Mouse (Mus musculus) forebrain, postnatal 0 days (tissue): ENCODE measurements around the gene Haus3. TPM values are rescaled to one million over a fixed set of nuclear protein-coding genes. Genes with fewer than 3 reads are reported as not detected.

Experiments used
- ATAC-seq: fragments of 200-750 bp; cut with Nextera tagmentation; 2 replicates; pipeline ENCODE4 v1.8.0; 2017; ENCODE audit warnings: mild to moderate bottlenecking, moderate library complexity
- DNase-seq: peaks from one replicate; pipeline ENCODE4 v3.0.0-alpha.2; 2015
- H3K27ac ChIP-seq: fragments of 300-500 bp; sonication (generic); 2 replicates; pipeline ENCODE4 v1.5.1; 2014; ENCODE audit warnings: low read depth, mild to moderate bottlenecking, antibody characterized with exemption, low read length, moderate library complexity, mixed read lengths
- H3K27me3 ChIP-seq: fragments of 300-500 bp; sonication (generic); 2 replicates; pipeline ENCODE4 v1.6.1; 2014; ENCODE audit warnings: mild to moderate bottlenecking, low read length, mixed read lengths; ENCODE audit not compliant: insufficient read depth
- H3K36me3 ChIP-seq: fragments of 300-500 bp; sonication (generic); 2 replicates; pipeline ENCODE4 v1.6.1; 2014; ENCODE audit warnings: mild to moderate bottlenecking, moderate library complexity; ENCODE audit not compliant: insufficient read depth
- H3K4me1 ChIP-seq: fragments of 300-500 bp; sonication (generic); 2 replicates; pipeline ENCODE4 v1.6.1; 2014; ENCODE audit warnings: antibody characterized with exemption; ENCODE audit not compliant: insufficient read depth
- H3K4me2 ChIP-seq: fragments of 300-500 bp; sonication (generic); 2 replicates; pipeline ENCODE4 v1.6.1; 2014; ENCODE audit warnings: low read depth, mild to moderate bottlenecking, moderate library complexity
- H3K4me3 ChIP-seq: fragments of 300-500 bp; sonication (generic); 2 replicates; pipeline ENCODE4 v1.5.1; 2014; ENCODE audit warnings: low read depth, low read length, mixed read lengths
- H3K9ac ChIP-seq: fragments of 300-500 bp; sonication (generic); 2 replicates; pipeline ENCODE4 v1.6.1; 2014; ENCODE audit warnings: mild to moderate bottlenecking
- H3K9me3 ChIP-seq: fragments of 300-500 bp; sonication (generic); 2 replicates; pipeline ENCODE4 v1.6.1; 2016; ENCODE audit warnings: low read length
- CTCF ChIP-seq: sonication (generic); IDR thresholded peaks from 2 replicates; pipeline ENCODE4 v1.5.1; 2016; ENCODE audit warnings: antibody characterized with exemption, control low read depth, low read depth
- WGBS: fragments of 180-500 bp; shearing (Covaris S2); extraction: QIAGEN DNeasy Blood & Tissue Kit; methylation state at CpG from one replicate; pipeline ENCODE4 v1.1.7; 2014; 5-methylcytosine and 5-hydroxymethylcytosine counted together
- polyA plus RNA-seq: library from polyadenylated mRNA; unstranded; fragments of >200 nt; fragmentation: Nextera tagmentation; extraction: Ambion mirVana; gene quantifications from 2 replicates; pipeline ENCODE4 v1.2.1, GENCODE M21; 2015
- total RNA-seq: library from RNA; depleted of rRNA; stranded (reverse); fragments of >200 nt; gene quantifications from 2 replicates; pipeline ENCODE4 v1.2.3, GENCODE M21; 2014; rRNA removed

Haus3 gene
- total RNA-seq (6.0 and 11.4 TPM in 2 replicates), polyA plus RNA-seq (7.9 and 9.1 TPM in 2 replicates)

DNA sequence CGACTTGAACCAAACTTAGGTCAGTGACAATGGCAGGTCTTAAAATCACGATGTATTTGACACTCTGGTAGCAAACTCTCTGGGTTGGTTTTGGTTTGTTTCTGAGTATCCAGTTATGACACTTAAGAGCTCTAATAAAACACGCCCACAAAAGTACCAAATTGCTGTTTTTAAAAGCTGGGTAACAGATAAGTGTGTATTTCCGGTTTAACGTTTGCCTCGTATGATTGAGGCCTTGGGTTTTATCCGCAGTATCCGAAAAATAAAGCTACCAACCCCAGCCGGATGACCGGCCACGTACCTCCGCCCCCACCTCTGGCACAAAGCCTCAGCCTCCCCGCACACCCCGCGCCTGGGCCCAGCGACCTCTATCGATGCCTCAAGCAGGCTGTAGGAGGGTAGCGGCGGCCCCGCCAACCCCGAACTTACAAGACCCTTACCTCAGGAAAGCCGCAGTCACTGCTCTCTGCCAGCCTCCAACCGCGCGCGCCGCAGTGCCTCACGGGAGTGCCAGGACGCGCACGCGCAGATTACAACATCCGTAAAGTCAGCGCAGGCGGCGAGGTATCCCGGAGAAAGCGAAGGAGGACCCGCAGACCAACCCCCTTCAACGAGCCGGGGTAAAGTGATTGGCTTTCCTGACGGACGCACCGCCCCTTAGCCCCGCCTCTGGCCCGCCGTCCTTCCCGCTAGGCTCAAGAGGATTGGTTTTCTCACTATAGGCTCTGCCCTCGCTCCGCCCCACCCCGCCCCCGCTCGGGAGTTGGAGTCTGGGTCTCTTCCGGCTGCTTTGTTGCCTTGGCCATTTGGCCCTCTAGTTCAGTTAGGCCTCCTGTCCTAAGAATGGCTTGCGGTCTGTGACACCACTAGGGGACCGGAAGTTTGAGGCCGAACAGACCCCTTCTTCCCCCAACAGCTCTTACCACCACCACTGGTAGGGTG, at the start of gene Haus3, which contains the start of gene Poln:
Gene Haus3, minus strand, starts transcription at position 578 of the 942 bp plus-strand sequence.
Gene Poln, minus strand, starts transcription at position 499 of the 942 bp plus-strand sequence.
- Histone ChIP-seq H3K9ac (peak within 1 kb of the TSS; percentile 53), H3K36me3 (peaks cover 14% of the 10 kb centered on the region), H3K4me3 (peak within 1 kb of the TSS; percentile 53), H3K4me1 (no peaks in the 10 kb centered on the region), H3K4me2 (peak within 1 kb of the TSS; percentile 59), H3K9me3 (no peaks in the 10 kb centered on the region), H3K27me3 (no peaks in the 10 kb centered on the region), H3K27ac (peak within 1 kb of the TSS; percentile 88)
- TF ChIP-seq CTCF = peak; percentile 56
- peak; percentile 100 for ATAC-seq
- WGBS = 1% methylated on average over 57 of the region's 57 CpGs
- peak; percentile 99 for DNase-seq

DNA sequence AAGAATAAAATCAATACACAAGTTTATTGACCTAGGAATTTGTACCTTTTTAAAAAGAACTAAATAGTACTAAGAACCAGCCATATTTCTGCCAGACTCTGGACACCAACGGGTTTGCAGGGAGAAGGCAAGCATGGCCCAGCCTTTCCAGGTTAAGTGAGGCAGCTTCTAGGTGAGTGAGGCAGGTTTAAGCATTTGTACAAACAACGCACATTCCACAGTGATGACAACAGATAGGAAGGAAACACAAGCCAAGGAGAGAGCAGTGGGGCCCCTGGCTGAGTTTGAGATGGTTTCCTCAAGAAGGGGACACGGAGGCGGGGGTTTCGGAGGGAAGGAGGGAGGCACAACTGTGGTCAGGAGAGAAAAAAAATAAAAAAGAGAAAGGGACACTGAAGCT, 49.3 kb upstream of the Haus3 start:
- no peak for TF ChIP-seq CTCF
- H3K27me3 ChIP-seq = no peaks in the 10 kb centered on the region
- H3K4me3 ChIP-seq = no peak overlapping the region
- WGBS = 83% methylated on average over 5 of the region's 5 CpGs
- no peaks in the 10 kb centered on the region for H3K36me3 ChIP-seq
- ATAC-seq (no peak), DNase-seq (no peak)
- H3K27ac ChIP-seq = no peak overlapping the region
- H3K9ac ChIP-seq = no peak overlapping the region
- H3K4me2 ChIP-seq = no peak overlapping the region
- H3K9me3 ChIP-seq = no peaks in the 10 kb centered on the region
- no peaks in the 10 kb centered on the region for H3K4me1 ChIP-seq

DNA sequence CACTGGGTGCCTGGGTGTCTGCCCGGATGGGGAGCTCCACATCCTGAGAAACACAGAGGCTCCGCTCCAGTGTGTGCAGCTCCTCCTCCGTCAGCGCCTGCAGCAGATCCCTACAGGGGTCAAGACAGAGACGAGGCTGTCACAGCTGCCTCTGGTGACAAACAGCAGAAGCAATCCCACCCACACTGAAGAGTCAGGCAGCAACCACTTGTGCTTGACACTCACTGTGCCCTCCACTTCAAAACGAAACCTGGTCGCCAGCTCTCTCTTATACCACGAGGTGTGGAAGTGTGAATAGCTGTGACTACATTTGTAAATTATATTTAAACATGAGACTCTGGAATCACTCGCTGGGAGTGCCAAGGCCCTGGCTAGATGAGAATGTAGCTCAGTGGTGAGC, 48.4 kb upstream of the Haus3 start:
- Histone ChIP-seq H3K9me3 (no peaks in the 10 kb centered on the region), H3K27me3 (no peaks in the 10 kb centered on the region), H3K9ac (no peak overlapping the region), H3K4me3 (no peak overlapping the region), H3K4me1 (no peaks in the 10 kb centered on the region), H3K27ac (no peak overlapping the region), H3K4me2 (no peak overlapping the region), H3K36me3 (no peaks in the 10 kb centered on the region)
- TF ChIP-seq CTCF = no peak
- DNase-seq = no peak
- WGBS = 73% methylated on average over 9 of the region's 9 CpGs
- peak; percentile 50 for ATAC-seq

DNA sequence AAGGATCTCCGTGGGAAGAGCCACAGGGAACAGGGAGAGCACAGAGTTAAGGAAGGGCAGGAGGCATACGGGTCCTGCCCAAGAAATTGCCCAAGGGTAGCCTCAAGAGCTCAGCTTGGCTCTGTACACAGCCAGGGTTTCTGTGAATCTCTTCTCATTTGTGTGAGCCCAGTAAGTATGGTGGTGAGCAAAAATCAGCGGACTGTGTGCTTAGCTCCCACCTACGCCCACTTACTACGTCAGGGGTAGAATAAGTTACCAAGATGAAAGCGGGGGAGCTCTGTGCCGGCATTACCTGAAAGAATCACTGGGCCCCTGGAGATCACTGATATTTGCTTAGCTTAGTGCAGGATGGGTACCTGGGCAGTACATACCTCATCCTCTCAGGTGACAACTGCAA, 46.7 kb upstream of the Haus3 start:
- H3K36me3 ChIP-seq = no peaks in the 10 kb centered on the region

DNA sequence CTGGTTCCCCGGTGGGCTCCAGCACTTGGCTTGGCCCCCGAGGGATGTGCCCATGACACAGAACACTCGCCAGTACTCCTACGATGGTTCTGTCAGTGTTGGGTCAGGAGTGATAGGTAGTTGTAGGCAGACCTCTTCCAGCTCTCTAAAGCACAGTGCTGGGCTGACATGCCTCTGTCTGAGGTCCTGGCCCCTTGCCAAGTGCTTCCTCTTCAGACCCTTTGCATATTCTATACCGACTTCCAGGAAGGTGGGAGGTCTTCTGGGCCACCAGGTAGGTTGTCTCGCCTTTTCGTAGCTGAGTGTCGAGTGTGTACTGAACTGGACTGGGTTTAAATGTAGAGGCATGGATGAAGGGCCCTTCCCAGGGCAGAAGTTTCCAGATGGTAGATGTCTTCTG, 44.3 kb upstream of the Haus3 start:
- no peaks in the 10 kb centered on the region for H3K4me1 ChIP-seq
- H3K27ac ChIP-seq = no peak overlapping the region
- ATAC-seq = no peak
- H3K36me3 ChIP-seq = no peaks in the 10 kb centered on the region
- no peak overlapping the region for H3K9ac ChIP-seq
- no peak overlapping the region for H3K4me3 ChIP-seq
- TF ChIP-seq CTCF = no peak
- no peak for DNase-seq
- no peaks in the 10 kb centered on the region for H3K27me3 ChIP-seq
- no peaks in the 10 kb centered on the region for H3K9me3 ChIP-seq
- 78% methylated on average over 8 of the region's 8 CpGs for WGBS
- no peak overlapping the region for H3K4me2 ChIP-seq

More for the DNA sequence above, 46.7 kb upstream of the Haus3 start:
- TF ChIP-seq CTCF = no peak
- H3K4me3 ChIP-seq = no peak overlapping the region
- H3K27me3 ChIP-seq = no peaks in the 10 kb centered on the region
- no peak overlapping the region for H3K27ac ChIP-seq
- DNase-seq (no peak), ATAC-seq (no peak)
- H3K4me2 ChIP-seq = no peak overlapping the region
- H3K4me1 ChIP-seq = no peaks in the 10 kb centered on the region
- H3K9me3 ChIP-seq = no peaks in the 10 kb centered on the region
- WGBS = 80% methylated on average over 7 of the region's 7 CpGs
- no peak overlapping the region for H3K9ac ChIP-seq

DNA sequence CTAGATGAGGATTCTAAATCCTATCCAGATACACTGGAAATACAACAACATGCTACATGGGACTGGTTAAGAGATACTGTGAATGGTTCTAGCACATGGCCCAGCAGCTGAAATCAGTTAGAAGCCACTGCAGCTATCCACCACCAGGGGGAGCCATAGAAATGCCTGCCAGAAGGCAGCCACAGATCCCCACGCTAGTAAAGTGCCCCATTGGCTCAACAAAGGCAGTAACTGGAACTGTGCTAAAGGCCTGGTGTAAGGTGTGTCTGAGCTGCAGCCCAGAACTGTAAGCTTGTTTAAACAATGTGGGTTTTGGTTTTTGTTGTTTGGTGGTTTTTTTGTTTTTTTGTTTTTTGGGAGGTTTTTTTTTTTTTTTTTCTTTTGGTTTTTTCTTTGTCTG, 41.0 kb upstream of the Haus3 start:
- TF ChIP-seq CTCF = peak; percentile 91
- H3K4me3 ChIP-seq = no peak overlapping the region
- no peaks in the 10 kb centered on the region for H3K27me3 ChIP-seq
- WGBS = 9% methylated on average over 1 of the region's 1 CpGs
- H3K36me3 ChIP-seq = no peaks in the 10 kb centered on the region
- peak; percentile 85 for ATAC-seq
- H3K9me3 ChIP-seq = no peaks in the 10 kb centered on the region
- no peak overlapping the region for H3K4me2 ChIP-seq
- peak; percentile 79 for DNase-seq
- H3K9ac ChIP-seq = no peak overlapping the region
- no peaks in the 10 kb centered on the region for H3K4me1 ChIP-seq
- no peak overlapping the region for H3K27ac ChIP-seq

DNA sequence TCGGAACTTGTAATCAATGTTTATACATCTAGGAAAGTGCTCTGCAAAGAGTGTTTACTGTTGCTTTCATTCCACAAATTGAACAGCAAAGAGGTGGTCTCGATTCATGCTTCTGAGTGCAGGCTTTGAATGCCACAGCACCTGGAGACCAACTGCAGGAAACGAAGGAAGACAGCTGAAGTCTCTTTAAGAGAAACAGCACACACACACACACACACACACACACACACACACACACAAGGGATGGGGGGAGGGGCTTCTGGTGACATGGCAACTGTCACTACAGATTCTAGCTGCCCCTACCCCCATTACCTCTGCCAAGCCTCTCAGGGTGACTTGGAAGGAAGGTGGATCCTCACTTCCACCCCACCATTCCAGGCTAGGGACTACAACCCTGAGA, 38.2 kb upstream of the Haus3 start:
- no peak for DNase-seq
- H3K36me3 ChIP-seq = no peaks in the 10 kb centered on the region
- no peak overlapping the region for H3K4me3 ChIP-seq
- no peak for ATAC-seq
- no peak for TF ChIP-seq CTCF
- no peak overlapping the region for H3K9ac ChIP-seq
- no peak overlapping the region for H3K4me2 ChIP-seq
- no peaks in the 10 kb centered on the region for H3K4me1 ChIP-seq
- WGBS = 33% methylated on average over 3 of the region's 3 CpGs
- H3K9me3 ChIP-seq = no peaks in the 10 kb centered on the region
- H3K27me3 ChIP-seq = no peaks in the 10 kb centered on the region
- no peak overlapping the region for H3K27ac ChIP-seq
